Mouse (Mus musculus) heart, postnatal 14 days (tissue): Measurements from ENCODE around the gene Gm42417. TPM values are rescaled to one million over a fixed set of nuclear protein-coding genes. Genes with fewer than 3 reads are reported as not detected.
"Not testable (repeated sequence)": the region's sequence is repeated elsewhere in the genome, so short reads cannot be mapped to it uniquely, and the experiment has no call there.

ENCODE experiments used
- DNase-seq, 2 experiments: peaks; one replicate each; pipeline ENCODE4 v3.0.0; 2021 to 2022
- intact Hi-C: fragments of 180-260 bp; cut with DNase I; formaldehyde crosslinking; loops from one replicate; pipeline ENCODE4 v1.15.1; 2025
- total RNA-seq, 2 experiments: library from RNA; stranded (reverse); gene quantifications; 2 replicates each; pipeline ENCODE4 v1.2.3; 2021

The Gm42417 gene
- total RNA-seq, 2 experiments from 2014 or later = 52.6 to 94.6 TPM

DNA sequence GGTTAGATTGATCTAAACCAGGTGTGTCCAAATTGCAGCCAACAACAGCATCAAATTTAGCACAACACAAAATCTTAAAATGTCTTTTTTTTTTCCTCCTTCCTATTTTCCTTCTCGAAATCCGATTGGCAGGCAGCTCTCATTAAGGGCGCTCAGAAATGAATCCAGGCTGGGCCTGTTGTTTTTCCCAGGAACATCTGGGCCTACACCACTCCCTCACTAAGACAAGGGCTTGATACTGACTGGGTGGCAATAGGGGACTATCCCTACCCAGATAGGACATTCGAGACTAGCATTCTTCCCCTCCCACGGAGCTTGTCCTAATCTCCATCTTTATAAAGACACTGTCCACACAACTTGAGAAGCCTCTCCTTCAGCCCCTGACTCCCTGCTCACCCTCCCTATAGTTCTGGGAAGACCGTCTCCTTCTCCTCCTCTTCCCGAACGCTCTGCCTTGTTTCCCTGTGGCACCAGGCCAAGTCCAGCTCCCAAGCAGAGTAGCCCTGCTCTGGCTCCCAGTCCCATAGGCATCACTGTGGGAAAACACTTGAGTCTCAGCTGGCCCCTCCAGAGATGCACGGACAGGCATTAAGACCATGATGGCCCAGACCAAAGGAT lies 8.9 kb upstream of the Gm42417 start:
- intact Hi-C loops = loop anchor here (1.0 to 2.0 kb wide), 3 partner anchors 87 to 137 kb away; no protein-coding TSS in a partner anchor
- DNase-seq = peak; percentile 72 to 73

DNA sequence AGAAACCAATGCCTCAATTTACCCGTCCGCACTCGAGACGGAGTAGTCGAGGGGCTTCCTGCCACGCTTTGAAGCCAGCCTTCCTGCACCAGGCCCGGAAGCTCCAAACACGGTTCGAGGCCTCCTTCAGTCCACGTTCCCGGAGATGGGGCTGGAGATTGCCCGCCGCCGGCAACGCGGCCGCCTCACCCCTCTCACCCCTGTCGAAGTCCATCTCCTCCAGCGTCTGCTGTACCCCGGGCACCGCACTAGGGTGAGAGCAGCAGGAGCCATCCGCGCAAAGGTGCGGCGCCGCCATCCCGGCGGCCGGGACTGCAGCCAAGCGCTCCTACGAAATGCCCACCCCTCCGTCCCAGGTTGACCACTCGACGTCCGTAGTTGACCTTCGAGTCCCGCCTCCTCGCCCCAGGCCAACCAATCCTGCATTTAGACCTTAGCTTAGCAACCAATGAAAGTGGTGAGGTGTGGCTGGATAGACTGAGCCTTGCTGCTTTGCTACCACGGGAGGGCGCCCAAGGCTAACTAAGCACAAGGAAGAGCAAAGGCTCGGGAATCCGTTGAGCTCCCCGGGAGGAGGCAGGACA lies 7.8 kb upstream of the Gm42417 start, which contains the start of gene Ankrd39:
Gene Ankrd39 (minus strand): TSS at position 558 of the 584 bp plus-strand sequence.
- peak; percentile 97 for DNase-seq
- intact Hi-C loops = loop anchor here (1.0 to 2.0 kb wide), 2 partner anchors 88 to 138 kb away; no protein-coding TSS in a partner anchor

DNA sequence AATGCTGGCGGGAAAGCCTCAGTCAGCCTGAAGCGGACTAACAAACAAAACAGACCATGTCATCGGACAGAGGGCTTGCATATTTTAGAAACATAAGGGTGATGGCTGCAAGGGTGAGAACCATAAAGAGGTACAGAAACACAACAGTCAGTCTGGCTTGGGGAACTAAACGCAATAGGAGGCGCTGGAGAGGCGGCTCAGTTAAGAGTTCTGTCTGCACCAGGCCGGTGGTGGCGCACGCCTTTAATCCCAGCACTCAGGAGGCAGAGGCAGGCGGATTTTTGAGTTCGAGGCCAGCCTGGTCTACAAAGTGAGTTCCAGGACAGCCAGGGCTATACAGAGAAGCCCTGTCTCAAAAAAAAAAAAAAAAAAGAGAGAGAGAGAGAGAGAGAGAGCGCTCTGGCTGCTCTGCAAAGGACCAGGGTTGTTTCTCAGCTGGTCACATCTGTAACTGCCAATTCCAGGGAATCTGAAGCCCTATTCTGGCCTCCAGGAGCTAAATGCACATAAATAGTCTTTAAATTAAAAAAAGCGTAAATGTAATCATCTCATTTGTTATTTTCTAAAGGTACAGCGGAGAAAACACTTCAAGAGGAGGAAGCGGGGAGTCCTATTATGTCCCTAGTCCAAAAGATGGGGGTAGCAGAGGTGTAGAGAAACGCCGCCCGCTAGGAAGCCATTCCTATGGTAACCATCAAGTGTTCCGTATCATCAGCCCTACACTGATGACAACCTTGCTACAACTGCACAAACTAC lies 6.8 kb upstream of the Gm42417 start:
- intact Hi-C loops = loop anchor here (2.0 kb wide), 1 partner anchor 139 kb away; no protein-coding TSS in a partner anchor
- DNase-seq = no peak

DNA sequence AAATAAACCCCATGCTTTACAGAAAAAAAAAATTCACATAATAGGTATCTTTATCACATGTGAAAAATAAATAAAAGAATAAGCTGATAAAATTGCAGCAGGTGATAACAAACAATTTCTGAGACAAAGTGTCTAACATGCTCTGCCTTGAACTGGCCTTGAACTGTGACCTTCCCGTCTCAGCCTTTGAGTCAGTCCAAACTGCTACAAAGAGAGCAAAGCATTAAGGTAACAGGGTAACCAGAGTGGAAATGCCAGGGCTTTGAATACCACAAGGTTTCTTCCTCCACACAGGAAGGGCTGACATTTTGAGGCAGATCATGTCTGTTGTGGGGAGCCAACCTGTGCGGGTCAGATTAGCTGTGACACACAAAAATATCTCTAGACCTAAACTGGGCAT lies 6.2 kb upstream of the Gm42417 start:
- intact Hi-C loops = no loop called here
- no peak for DNase-seq

DNA sequence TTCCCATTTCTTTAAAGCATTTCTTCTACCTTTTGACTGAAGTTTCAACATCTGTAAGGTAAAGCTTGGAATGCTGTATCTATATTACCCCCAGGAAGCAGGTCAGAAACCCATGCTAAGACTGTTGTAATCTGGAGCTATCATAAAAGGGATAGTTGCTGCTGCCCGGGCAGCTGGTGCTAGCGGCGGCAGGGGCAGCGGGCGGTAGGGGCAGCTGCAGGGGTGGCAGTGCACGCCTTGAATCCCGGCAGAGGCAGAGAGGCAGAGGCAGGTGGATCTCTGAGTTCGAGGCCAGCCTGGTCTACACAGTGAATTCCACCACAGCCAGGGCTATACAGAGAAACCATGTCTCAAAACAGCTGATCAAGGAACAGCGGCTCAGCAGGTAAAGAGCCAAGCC lies 3.7 kb upstream of the Gm42417 start:
- no peak for DNase-seq
- intact Hi-C loops = no loop called here

DNA sequence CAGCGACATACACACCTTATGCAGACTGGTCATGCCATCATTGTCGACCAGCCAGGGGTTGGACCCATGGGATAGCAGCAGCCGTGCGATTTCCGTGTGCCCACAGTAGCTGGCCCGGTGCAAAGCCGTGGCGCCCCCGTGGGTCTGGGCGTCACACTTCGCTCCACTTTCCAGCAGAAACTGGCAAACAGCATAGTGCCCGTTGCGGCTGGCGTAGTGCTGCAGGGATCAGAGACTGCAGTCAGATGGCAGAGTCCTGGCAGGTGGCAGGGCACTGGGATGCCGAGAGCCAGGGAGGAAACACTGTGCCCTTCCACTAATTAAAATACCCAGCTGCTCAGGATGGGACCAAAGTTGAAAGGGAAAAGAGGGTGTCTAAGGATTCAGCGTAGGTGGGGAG lies 2.6 kb upstream of the Gm42417 start:
- DNase-seq = no peak
- intact Hi-C loops = no loop called here

DNA sequence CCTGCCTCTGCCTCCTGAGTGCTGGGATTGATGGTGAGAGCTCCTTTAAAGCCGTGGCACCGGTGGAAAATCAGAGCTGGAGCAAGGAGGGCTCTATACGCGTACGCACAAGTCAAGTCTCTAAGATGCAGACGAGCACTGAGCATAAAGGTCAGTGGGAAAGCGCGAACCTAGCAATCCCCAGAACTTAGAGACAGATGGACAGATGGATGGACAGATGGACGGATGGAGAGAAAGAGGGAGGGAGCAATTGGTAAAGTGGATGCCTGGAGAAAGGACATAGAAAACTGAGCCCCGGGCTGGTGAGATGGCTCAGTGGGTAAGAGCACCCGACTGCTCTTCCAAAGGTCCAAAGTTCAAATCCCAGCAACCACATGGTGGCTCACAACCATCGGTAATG lies 1.6 kb upstream of the Gm42417 start:
- intact Hi-C loops = no loop called here
- DNase-seq = no peak

DNA sequence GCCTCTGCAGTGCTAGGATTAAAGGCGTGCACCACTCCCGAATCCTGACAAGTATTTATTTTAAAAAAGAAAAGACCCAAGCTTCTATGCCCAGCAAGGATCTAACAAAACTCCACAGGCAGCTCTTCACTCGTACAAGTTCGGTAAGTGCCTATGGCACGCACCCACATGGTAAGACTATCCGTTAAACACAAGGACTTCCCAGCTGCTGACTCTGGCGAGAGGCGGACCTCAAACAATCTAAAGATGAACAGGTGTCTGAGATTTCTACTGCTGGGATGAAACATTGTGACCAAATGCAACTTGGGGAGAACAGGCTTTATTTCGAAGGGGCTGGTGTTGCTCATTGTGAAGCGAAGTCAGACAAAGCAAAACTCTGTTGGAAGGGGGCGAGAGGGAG lies 903 bp upstream of the Gm42417 start:
- no peak for DNase-seq
- intact Hi-C loops = no loop called here

DNA sequence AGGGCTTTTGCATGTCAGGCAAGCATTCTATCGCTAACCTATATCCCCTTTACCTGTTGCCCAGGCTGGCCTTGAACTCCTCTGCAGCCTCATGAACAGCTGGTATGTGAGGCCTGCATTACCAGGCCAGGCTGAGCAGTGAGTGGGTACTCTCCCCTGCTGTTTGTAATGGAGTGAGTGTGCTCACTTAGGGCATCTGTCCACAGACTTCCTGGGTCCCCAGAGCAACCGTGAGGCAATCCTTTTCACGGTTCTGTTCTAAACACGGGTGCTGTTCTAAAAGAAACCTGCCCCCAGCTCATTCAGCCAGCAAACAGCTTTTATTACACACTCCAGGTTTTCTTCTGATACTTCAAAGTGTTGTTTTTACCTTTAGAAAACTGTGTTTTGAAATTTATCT lies 502 bp downstream of the Gm42417 start:
- intact Hi-C loops = no loop called here
- no peak for DNase-seq

DNA sequence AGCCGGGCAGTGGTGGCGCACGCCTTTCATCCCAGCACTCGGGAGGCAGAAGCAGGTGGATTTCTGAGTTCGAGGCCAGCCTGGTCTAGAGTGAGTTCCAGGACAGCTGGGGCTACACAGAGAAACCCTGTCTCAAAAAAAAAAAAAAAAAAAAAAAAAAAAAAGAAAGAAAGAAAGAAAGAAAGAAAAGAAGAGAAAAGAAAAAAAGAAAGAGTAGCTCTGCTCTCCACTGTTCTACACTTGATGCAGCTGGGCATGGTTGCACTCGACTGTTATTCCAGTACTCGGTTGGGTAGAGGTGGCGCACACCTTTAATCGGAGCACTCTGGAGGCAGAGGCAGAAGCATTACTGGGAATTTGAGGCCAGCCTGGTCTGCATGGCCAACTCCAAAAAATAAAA lies 2.4 kb downstream of the Gm42417 start, which contains the start of gene Ankrd23:
Gene Ankrd23 (minus strand): TSS at position 101 of the 400 bp plus-strand sequence.
- DNase-seq, intact Hi-C loops: not testable (repeated sequence)

DNA sequence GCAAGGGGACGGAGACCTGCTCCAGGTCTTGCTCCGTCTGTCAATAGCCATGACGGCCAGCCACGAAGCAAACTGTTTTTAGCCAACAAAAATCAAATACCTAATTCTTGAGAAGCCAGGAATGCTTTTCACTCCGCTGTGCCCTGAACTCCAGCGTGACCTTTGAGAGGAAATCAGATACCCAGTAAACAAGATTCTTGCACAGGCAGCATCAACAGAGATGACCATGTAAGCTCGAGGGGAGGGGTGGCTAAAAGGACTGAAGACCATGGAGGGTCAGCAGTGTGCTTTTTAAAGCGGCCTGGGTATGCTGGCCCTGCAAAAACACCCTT lies 2.9 kb downstream of the Gm42417 start:
- intact Hi-C loops = no loop called here
- DNase-seq = no peak

DNA sequence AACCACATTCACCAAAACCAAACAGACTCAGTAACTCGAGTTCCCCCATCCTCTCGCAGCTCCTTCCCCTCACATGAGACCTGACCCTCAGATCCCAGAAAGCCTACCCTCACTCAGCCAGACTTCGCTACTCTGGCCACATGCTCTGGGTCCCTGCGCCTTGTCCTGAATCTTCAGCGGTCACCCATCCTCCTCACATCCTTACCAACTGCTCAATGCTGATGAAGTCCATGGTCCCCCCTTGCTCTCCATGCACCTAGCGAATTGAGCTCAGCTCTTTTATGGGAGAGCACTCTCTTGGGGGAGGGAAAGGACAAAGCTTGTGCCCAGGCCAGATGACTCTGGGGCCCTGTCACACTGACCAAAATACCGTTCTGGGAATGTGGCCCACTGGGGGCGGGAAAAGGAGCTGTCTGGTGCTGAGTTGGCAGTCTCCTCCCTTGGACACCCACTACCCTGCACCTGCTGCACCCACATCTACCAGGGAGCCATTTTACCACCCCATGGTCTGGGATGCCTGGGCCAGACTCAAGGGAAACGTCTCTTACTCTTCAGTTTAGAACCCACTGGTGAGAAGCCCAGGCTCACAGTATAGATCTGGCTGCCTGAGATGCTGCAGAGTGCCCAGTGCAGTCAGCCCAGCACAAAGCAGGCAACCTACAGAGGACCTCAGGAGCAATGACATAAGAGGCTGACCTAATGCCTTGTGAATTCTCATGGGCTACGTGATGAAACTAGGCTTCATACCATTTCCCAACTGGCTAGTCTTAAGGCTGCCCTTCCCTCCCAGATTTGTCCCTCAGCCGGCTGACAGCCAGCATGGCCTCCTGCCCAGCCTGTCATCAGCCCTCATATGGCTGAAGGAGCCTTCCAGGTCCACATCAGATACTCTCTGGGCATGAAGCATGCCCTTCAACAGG lies 3.5 kb downstream of the Gm42417 start:
- intact Hi-C loops = no loop called here
- peak; percentile 68 to 76 for DNase-seq

DNA sequence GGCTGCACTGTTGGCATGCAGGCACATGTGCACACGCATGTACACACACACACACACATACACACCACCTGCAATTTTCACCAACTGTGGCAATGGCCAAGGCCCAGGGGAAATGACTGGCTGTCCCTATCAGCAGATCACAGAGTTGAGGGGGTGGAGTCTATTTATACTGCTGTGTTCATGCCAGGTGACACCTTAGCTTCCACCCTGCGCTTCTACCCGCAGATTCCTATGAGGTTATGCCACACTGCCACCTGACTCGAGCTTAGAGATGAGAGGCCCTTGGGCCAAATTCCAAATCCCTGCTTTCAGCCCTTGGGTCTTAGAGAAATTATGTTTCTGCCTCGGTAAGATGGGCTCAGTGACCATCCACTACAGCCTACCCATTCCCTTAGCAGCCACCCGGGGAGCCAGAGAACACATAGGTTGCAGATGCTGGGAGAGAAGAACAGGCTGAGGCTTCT lies 4.6 kb downstream of the Gm42417 start:
- intact Hi-C loops = no loop called here
- DNase-seq = peak in 1 of 2 experiments; percentile 40

DNA sequence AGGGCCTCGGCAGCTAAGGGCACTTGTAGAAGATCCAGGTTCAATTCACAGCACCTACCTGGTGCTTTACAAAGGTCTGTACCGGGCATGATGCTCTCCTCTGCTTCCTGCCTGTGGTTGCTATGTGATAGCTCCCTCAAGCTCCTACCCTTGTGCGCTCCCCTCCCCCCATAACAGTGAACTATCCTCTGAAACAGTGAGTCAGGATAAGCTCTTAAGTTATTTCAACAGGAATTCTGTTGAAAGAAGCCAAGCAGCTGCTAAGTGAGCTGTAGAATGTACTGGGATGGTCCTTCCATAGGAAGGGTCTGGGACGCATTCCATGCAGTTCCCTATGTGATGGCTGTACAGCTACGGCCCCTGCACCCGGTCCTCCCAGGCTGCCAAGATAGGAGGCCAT lies 5.7 kb downstream of the Gm42417 start:
- intact Hi-C loops = no loop called here
- no peak for DNase-seq

DNA sequence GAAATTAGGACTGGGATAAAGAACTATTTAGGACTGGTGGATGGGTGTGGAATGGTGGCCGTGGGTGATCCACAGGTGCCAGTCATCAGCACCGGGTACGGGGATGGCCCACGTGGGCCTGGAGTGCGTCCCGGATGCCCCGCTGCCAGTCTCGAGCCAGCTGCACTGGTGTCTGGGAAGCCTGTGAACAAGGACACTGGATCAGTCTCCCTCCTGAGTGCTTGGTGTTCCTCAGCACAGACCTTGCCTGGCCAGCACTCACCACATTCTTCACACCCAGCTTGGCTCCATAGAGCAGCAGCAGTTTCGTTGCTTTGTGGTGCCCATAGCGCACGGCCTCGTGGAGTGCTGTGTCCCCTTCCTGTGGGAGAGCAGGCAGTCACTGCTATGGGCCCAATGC lies 7.8 kb downstream of the Gm42417 start:
- intact Hi-C loops = no loop called here
- DNase-seq = no peak

DNA sequence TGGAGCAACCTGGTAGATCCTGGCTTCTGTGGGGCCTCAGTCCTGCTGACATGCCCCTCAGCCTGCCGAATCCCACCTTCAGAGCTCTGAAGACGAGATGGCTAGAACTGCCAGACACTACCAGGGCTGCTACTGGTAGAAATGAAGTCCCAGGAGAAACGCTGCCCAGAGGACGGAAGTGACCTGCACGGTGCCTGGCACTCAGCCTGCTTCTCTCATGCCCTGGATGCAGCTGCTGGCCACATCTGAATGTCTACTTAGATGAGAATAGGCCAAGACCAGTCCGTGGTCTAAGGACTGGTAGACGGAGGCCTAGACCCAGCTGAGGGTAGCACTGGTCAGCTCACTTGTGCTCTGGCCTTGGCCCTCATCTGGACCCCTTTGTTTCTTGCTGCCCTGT lies 8.3 kb downstream of the Gm42417 start:
- intact Hi-C loops = no loop called here
- DNase-seq = no peak

DNA sequence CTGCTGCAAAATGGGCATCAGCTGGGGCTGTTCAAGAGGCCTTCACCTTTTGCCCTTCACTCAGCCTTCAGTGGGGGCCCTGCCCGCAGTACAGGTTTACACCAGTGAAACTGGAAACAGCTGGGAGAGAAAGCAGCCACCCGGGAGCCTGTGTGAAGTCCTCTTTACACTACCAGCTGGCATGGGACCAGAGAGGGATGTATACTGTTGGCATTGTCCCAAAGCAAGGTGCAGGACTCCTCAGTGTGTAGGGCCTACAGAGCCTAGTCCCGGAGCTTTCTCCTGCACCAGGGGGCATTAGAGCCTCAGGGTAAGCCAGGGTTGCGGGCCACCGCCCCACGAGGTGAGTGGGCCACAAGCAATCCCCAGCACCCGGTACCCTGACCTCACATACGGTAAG lies 8.7 kb downstream of the Gm42417 start:
- no peak for DNase-seq
- intact Hi-C loops = no loop called here

DNA sequence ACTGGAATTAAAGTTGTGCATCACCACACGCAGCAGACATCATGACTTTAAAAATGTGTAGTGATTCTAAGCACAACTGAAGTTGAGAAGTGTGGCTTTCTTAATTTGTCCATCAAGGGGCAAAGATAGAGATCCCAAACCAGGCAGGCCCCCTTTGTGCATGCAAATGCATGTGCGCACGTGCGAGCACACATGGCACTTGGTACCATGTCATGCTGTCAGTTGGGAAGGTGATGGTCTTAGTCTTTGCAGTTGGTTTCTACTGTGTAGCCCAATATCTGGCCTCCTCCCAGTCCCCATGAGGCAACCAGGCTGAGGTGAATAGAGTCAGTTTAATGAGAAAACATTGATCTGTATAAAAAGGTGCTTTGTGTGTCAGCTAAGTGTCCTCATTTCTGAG lies 9.4 kb downstream of the Gm42417 start:
- no peak for DNase-seq
- intact Hi-C loops = no loop called here

DNA sequence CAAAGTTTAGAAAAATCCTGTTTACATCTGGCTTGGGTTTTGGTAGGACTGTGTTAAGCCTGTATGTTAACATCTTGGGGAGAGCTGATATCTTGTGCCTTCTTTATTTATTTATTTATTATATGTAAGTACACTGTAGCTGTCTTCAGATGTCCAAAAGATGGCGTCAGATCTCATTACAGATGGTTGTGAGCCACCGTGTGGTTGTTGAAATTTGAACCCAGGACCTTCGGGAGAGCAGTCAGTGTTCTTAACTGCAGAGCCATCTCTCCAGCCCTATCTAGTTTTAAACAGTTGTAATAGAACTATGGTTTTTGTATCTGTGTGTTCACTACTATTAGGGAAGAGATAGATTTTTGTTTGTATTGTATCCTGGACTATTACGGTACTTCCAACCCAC lies 10.0 kb downstream of the Gm42417 start:
- DNase-seq = no peak
- intact Hi-C loops = no loop called here

DNA sequence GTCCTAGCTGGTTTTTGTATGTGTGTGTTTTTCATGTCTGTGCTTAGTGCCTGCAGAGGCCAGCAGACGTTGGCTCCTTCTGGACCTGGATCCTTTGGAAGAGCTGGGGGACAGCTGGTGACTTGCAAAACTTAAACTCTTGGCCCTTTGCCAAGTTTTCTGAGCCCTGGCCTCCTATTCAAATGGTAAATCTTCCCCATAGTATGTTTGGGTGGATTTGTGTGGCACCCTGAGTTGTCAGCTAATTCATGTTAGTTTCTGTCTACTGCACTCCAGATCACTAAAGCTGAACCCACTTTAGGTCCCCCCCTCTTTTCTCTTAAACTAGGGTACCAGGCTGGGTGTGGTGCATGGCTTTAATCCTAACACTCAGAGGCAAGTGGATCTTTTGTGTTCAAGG lies 10.9 kb downstream of the Gm42417 start:
- no peak for DNase-seq
- intact Hi-C loops = no loop called here

DNA sequence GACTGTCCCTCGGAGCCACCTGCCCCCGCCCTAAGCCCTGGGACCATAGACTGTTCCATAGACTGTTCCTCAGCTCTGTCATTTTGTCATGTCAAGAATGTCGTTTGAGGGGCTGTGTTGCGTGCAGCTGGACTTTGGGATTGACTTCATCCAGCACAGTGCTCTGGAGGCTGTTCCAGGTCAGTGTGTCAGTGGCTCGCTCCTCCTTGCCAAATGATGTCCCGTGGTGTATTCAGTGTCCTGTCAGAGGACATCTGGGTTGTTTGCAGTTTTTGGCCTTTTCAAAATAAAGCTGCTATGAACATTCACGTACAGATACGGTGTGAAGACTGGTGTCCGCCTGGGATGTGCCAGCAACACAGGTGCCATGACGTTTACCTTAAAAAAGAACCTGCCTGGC lies 12.3 kb downstream of the Gm42417 start:
- intact Hi-C loops = no loop called here
- DNase-seq = no peak
